Mouse (Mus musculus): Measurements from ENCODE around the gene Edem1.

Gene Edem1

GRCm38 (mm10) chr6:108828234-108828868 lies at the start of gene Edem1:
Edem1 (plus strand) TSS chr6:108828641.
- DNase-seq (ENCODE audit: low read depth in 2 of 2, low spot score in 2 of 2), result peak; percentile 89

- no peak for DNase-seq (ENCODE audit: low read depth in 2 of 2, low spot score in 2 of 2)
Observed at GRCm38 (mm10) chr6:108781865-108782264, 46.6 kb upstream of the Edem1 start.

- DNase-seq (ENCODE audit: low read depth in 2 of 2, low spot score in 2 of 2), result peak; percentile 94
Observed at GRCm38 (mm10) chr6:108782526-108783183, 45.8 kb upstream of the Edem1 start, which contains the start of gene Arl8b. Arl8b (plus strand) TSS chr6:108783099.

DNA sequence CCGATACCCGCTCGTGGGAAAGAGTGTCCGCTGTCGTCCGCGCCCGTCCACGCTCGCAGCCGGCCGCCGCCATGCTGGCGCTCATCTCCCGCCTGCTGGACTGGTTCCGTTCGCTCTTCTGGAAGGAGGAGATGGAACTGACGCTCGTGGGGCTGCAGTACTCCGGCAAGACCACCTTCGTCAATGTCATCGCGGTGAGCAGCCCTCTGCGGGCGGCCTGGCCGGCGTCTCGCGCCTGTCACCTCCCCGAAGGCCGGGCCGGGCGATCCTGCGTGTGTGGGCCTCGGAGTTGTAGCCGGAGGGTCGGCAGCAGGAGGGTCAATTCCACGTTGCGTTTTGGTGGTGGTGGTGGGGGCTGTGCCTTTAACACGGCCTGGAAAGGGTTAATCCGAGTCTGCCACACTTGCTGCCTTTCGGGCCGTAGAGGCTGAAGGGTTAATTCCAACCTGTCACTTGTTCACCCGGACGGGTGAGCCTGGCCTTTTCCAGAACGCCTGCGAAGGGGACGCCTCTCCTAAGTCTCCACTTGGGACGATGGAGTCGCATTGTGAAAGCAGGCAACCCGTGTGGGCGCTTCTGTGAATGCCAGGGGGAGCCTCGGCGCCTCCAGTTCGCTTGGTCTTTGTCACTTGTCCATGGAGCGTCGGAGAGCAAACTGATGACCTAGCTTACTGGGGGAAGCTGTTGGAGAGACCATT lies 45.1 kb upstream of the Edem1 start:
- DNase-seq (ENCODE audit: low read depth in 2 of 2, low spot score in 2 of 2), result peak; percentile 22 to 38

DNA sequence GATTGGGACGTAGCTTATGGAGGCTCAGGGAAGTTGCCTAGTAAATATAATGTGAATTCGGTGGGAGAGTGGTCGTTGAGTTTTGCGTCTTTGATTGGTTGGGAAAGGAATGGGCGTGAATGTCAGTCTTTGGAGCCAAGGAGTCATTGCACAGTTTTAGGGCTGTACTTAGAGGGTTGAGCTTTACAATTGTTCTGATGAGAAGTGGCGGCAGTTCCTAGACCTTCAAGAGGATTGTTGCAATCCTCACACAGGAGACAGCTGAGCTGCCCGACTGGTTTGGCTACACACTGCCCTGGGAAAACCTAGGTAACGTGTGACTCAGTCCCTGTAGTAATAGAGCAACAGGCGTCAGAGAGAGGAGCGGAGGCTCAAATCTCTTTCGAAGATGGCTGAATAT lies 44.4 kb upstream of the Edem1 start:
- no peak for DNase-seq (ENCODE audit: low read depth in 2 of 2, low spot score in 2 of 2)

GRCm38 (mm10) chr6:108784796-108785195 lies 43.6 kb upstream of the Edem1 start:
- DNase-seq (ENCODE audit: low read depth in 2 of 2, low spot score in 2 of 2), result peak; percentile 3 to 28

- DNase-seq (ENCODE audit: low read depth in 2 of 2, low spot score in 2 of 2), result no peak
Observed at GRCm38 (mm10) chr6:108785551-108785950, 42.9 kb upstream of the Edem1 start.

DNA sequence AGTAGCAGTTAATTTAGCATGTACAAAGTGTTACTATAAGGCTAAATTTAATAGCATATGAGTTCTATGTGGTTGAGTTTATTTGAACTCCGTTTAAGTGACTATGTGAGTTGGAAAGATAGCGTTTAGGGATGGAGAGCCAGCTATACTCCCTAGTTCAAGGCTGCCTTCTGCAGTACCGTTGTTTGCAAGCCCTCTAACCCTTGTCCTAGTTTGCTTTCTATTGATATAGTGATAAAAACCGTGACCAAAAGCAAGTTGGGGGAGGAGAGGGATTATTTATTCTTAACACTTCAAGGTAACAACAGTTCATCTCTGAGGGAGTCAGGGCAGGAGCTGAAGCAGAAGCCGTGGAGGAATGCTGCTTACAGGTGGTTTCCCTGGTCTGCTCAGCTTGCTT lies 36.9 kb upstream of the Edem1 start:
- DNase-seq (ENCODE audit: low read depth in 2 of 2, low spot score in 2 of 2), result no peak

DNA sequence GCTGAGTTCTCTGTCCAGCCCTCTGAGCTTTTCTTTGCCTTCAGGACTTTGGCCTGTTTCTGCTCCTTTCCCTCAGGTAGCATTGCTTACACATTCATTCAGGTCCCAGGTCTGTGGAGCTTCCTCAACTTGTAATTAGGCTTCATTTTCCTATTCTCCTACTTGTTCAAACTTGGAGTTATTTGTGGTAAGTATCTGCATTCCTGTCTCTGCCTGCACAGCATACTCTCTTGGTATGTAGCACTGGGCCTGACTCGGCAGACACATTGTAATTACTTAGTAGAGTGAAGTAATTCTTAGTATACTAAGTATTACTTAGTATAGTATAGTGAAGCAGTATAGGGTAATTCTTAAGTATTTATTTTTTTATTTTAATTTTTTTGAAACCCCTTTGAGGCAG lies 32.5 kb upstream of the Edem1 start:
- DNase-seq (ENCODE audit: low read depth in 2 of 2, low spot score in 2 of 2), result no peak

GRCm38 (mm10) chr6:108796706-108797105 lies 31.7 kb upstream of the Edem1 start:
- no peak for DNase-seq (ENCODE audit: low read depth in 2 of 2, low spot score in 2 of 2)

DNA sequence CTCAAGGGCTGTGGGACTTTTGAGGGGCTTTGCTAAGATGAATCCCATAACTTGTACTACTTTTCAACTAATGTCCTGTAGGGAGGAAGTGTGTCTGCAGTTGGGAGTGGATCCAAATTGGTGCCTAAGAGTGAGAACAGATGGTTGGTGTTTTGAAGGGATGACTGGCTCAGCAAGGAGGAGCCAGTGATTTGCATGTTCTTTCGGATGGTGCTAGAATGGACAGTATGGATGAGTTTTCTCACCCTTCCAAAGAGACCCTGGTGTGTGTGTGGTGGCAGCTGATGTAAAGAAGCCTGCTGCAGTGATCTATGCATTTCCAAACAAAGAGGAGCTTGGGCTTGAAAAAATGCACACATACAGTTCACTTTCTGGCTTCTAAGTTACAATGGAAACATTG lies 23.2 kb upstream of the Edem1 start:
- no peak for DNase-seq (ENCODE audit: low read depth in 2 of 2, low spot score in 2 of 2)

- no peak for DNase-seq (ENCODE audit: low read depth in 2 of 2, low spot score in 2 of 2)
Observed at GRCm38 (mm10) chr6:108805871-108806270, 22.6 kb upstream of the Edem1 start.

GRCm38 (mm10) chr6:108807446-108807845 lies 21.0 kb upstream of the Edem1 start:
- peak in 1 of 2 experiments; percentile 36 for DNase-seq (ENCODE audit: low read depth in 2 of 2, low spot score in 2 of 2)

GRCm38 (mm10) chr6:108808786-108809185 lies 19.7 kb upstream of the Edem1 start:
- no peak for DNase-seq (ENCODE audit: low read depth in 2 of 2, low spot score in 2 of 2)

DNA sequence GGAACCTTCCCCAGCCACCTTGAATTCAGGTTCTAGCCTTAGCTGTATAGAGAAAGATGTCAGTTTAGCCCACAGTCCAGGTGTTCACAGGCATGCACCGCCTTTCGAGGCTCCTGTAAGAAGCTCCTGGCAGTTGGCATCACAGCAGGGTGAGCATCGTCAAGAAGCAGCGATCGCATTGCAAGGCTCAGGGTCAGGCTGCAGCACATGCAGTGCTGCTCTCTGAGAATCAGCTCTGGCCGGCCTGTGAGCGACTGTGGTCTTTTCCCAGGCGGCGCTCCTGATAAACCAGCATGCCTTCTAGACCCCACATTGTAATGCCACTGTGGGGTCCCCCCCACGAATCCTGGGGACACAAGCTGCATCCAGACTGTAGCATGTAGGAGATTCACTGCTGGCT lies 18.2 kb upstream of the Edem1 start:
- DNase-seq (ENCODE audit: low read depth in 2 of 2, low spot score in 2 of 2), result no peak

DNA sequence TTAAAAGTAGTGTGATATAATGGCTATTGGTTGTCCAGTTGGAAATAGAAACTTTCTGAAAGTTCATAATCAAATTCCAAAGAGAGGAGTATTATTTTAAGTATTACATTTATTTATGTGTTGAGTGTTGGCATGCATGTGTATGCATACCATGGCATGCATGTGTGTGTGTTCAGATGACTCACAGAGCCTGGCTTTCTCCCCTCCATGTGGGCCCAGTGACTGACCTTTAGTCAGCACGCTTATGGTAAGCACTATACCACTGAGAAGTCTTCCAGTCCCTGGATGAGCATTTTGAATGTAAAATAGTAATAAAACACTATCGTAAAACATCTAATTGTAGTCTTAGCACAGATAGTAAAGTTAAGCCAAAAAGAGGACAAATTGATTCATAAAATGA lies 16.3 kb upstream of the Edem1 start:
- no peak for DNase-seq (ENCODE audit: low read depth in 2 of 2, low spot score in 2 of 2)

DNA sequence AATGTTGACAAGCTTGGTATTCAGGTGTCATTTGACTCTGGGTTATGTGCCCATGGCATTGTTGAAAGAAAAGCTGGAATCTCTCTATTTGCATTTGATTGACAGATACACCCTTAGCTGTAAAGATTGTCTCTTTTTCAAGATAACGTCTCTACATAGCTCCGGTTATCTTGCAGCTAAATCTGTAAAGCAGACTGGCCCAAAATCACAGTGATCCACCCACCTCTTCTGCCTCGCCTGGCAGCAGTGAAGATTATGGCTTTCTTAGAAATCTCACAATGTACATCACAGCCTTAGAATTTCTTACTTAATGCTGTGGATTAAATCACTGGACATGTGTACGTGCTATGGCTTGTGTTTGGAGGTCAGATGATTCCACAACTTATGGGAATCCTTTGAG lies 10.9 kb upstream of the Edem1 start:
- no peak for DNase-seq (ENCODE audit: low read depth in 2 of 2, low spot score in 2 of 2)

- no peak for DNase-seq (ENCODE audit: low read depth in 2 of 2, low spot score in 2 of 2)
Observed at GRCm38 (mm10) chr6:108824816-108825545, 3.5 kb upstream of the Edem1 start.

GRCm38 (mm10) chr6:108826070-108826469 lies 2.4 kb upstream of the Edem1 start:
- DNase-seq (ENCODE audit: low read depth in 2 of 2, low spot score in 2 of 2), result no peak

DNA sequence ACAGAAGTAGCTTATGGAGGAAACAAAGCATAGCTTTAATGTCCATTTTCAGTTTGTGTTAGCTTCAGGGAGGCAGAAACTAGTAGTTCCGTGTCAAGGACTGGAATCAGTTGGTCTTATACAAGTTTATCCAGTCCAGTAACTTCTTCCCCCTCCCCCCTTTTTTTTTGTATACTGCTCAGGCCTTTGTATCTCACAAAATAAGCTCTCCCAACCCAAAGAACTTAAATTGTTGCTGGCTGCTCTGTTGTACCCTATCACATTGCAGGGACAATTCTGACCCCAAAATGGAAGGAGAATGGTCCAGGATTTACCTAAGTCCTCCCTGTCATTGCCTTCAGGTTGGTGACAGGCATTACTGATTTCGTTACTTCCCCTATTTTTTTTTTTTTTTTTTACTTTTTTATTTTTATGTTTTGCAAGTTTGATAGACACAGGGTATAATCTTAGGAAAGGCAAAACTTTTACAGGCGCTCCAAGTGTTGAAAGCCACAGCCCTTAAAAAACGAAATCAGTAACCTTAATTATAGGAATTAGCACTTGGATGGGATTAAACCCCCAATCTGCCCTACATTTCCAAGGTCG lies 1.0 kb upstream of the Edem1 start:
- DNase-seq (ENCODE audit: low read depth in 2 of 2, low spot score in 2 of 2), result no peak

GRCm38 (mm10) chr6:108828872-108829271 lies 431 bp downstream of the Edem1 start:
- peak; percentile 42 to 60 for DNase-seq (ENCODE audit: low read depth in 2 of 2, low spot score in 2 of 2)

All from CD8-positive naive resting alpha-beta T cell, adult 2 months (primary cell).